17 mouse cellular contexts compared by ENCODE assay signal in genomic region chr6:23055734-23056133, GRCm38 (mm10).
"Had no signal": no experiment of that assay in that cellular context is flagged by ENCODE, and none has a peak within 500 bp of the region (broad histone marks: within the 10 kb centered on the region; RNA-seq: fewer than 3 reads in every experiment).

No protein-coding gene starts in this region.

- H3K9me3 ChIP-seq: liver, embryonic 13.5 days; midbrain, embryonic 10.5 days had no signal

- H3K27ac ChIP-seq: kidney, postnatal 0 days; layer of hippocampus, adult 2 months; liver, embryonic 13.5 days; midbrain, embryonic 10.5 days; stomach, postnatal 0 days had no signal

- H3K27me3 ChIP-seq: liver, embryonic 13.5 days had no signal

- H3K4me2 ChIP-seq: liver, embryonic 13.5 days had no signal

- H3K4me3 ChIP-seq: layer of hippocampus, adult 2 months; liver, embryonic 13.5 days; midbrain, embryonic 10.5 days had no signal

- H3K4me1 ChIP-seq: liver, embryonic 13.5 days; midbrain, embryonic 10.5 days had no signal

- H3K9ac ChIP-seq: liver, embryonic 13.5 days had no signal

- DNase-seq: kidney, adult 2 months; kidney, postnatal 25 days; layer of hippocampus, adult 9-11 months; liver, embryonic 13.5 days; lung, adult 2 months; lung, postnatal 14 days; lung, postnatal 4 days; right cerebral cortex, postnatal 14 days; right cerebral cortex, postnatal 4 days; thymus, adult 2 months; thymus, postnatal 14 days; thymus, postnatal 4 days had no signal

- ATAC-seq: midbrain, embryonic 16.5 days had no signal

- H3K36me3 ChIP-seq: liver, embryonic 13.5 days had no signal
